Mouse (Mus musculus): ENCODE measurements at regions not wholly inside any gene's neighbourhood (a gene's known extent, or its start where the extent isn't known, plus 50 kb on each side); places are given as distances from the start of the nearest gene placed in this dataset.

- TF ChIP-seq POLR2A (IDR thresholded peaks at IDR 0.05; ENCODE audit: control insufficient read depth, low read depth, low read length) (no peak), CTCF (IDR thresholded peaks at IDR 0.05; ENCODE audit: control insufficient read depth, insufficient read depth, insufficient replicate concordance, low read depth, low read length) (no peak)
These were observed 247.0 kb downstream of the Enc1 start for GRCm38 (mm10) chr13:97487746-97488473.
